Mouse (Mus musculus) heart, postnatal 25 days (tissue): ENCODE results near the gene Dnajb13. TPM values are rescaled to one million over a fixed set of nuclear protein-coding genes. Genes with fewer than 3 reads are reported as not detected.
A peak's percentile ranks its signal among the peaks of the same experiment; 100 is the strongest.

Source experiments
- DNase-seq: peaks from one replicate; pipeline ENCODE4 v3.0.0; 2022; ENCODE audit warnings: low spot score
- intact Hi-C: fragments of 180-260 bp; cut with DNase I; formaldehyde crosslinking; loops from one replicate; pipeline ENCODE4 v1.15.1; 2025
- total RNA-seq, 2 experiments: library from RNA; stranded (reverse); gene quantifications; 2 replicates each; pipeline ENCODE4 v1.2.3; 2021

Gene Dnajb13
- total RNA-seq, 2 experiments from 2014 or later = not detected

GRCm38 (mm10) chr7:100520204-100520603, 5.4 kb upstream of the Dnajb13 start:
- intact Hi-C loops = loop anchor here (2.0 to 10.0 kb wide), 4 partner anchors 117 to 295 kb away; partner anchors contain the start of gene Plekhb1
- no peak for DNase-seq

GRCm38 (mm10) chr7:100511602-100512001, 3.2 kb downstream of the Dnajb13 start:
- intact Hi-C loops = no loop called here
- no peak for DNase-seq

- intact Hi-C loops = no loop called here
These were observed 6.1 kb downstream of the Dnajb13 start for GRCm38 (mm10) chr7:100508670-100509069.

GRCm38 (mm10) chr7:100506494-100506893, 8.3 kb downstream of the Dnajb13 start:
- intact Hi-C loops = no loop called here
- no peak for DNase-seq

More at GRCm38 (mm10) chr7:100508670-100509069, 6.1 kb downstream of the Dnajb13 start:
- DNase-seq = no peak

GRCm38 (mm10) chr7:100504740-100505487, 9.8 kb downstream of the Dnajb13 start:
- no peak for DNase-seq
- intact Hi-C loops = no loop called here

GRCm38 (mm10) chr7:100503076-100503475, 11.7 kb downstream of the Dnajb13 start:
- no peak for DNase-seq
- intact Hi-C loops = no loop called here

- intact Hi-C loops = no loop called here
- DNase-seq = no peak
These were observed 12.3 kb downstream of the Dnajb13 start for GRCm38 (mm10) chr7:100502374-100502922.

- DNase-seq = no peak
- intact Hi-C loops = no loop called here
These were observed 12.9 kb downstream of the Dnajb13 start for GRCm38 (mm10) chr7:100501844-100502373.

GRCm38 (mm10) chr7:100501027-100501843, 13.5 kb downstream of the Dnajb13 start:
- intact Hi-C loops = no loop called here
- no peak for DNase-seq

GRCm38 (mm10) chr7:100500276-100500977, 14.3 kb downstream of the Dnajb13 start:
- intact Hi-C loops = no loop called here
- no peak for DNase-seq

GRCm38 (mm10) chr7:100499465-100499864, 15.3 kb downstream of the Dnajb13 start:
- intact Hi-C loops = no loop called here
- no peak for DNase-seq

GRCm38 (mm10) chr7:100497982-100498381, 16.8 kb downstream of the Dnajb13 start:
- intact Hi-C loops = no loop called here
- no peak for DNase-seq

- DNase-seq = no peak
These were observed 17.4 kb downstream of the Dnajb13 start for GRCm38 (mm10) chr7:100497402-100497801.

GRCm38 (mm10) chr7:100496791-100497190, 18.0 kb downstream of the Dnajb13 start:
- intact Hi-C loops = no loop called here
- DNase-seq = no peak

More at GRCm38 (mm10) chr7:100497402-100497801, 17.4 kb downstream of the Dnajb13 start:
- intact Hi-C loops = no loop called here

- intact Hi-C loops = no loop called here
These were observed 18.4 kb downstream of the Dnajb13 start for GRCm38 (mm10) chr7:100496371-100496770.

GRCm38 (mm10) chr7:100495581-100496251, 19.0 kb downstream of the Dnajb13 start:
- intact Hi-C loops = no loop called here
- DNase-seq = peak; percentile 77

More at GRCm38 (mm10) chr7:100496371-100496770, 18.4 kb downstream of the Dnajb13 start:
- DNase-seq = no peak

GRCm38 (mm10) chr7:100495042-100495441, 19.7 kb downstream of the Dnajb13 start:
- DNase-seq = no peak
- intact Hi-C loops = no loop called here

- intact Hi-C loops = no loop called here
- DNase-seq = no peak
These were observed 20.3 kb downstream of the Dnajb13 start for GRCm38 (mm10) chr7:100494415-100494831.
